Mouse (Mus musculus) cerebellum, adult 2 months (tissue): ENCODE data around the gene Gpatch1.

Source experiments
- CTCF ChIP-seq: fragments of 200-500 bp; IDR thresholded peaks from 2 replicates; pipeline ENCODE4 v1.5.1; 2011; ENCODE audit warnings: low read depth, mild to moderate bottlenecking, control low read depth, low read length, moderate library complexity, borderline replicate concordance; ENCODE audit not compliant: insufficient read depth
- POLR2A ChIP-seq: fragments of 200-500 bp; IDR thresholded peaks from 2 replicates; pipeline ENCODE4 v1.6.1; 2011; ENCODE audit warnings: low read length, control low read depth, borderline replicate concordance; ENCODE audit not compliant: insufficient read depth

DNA sequence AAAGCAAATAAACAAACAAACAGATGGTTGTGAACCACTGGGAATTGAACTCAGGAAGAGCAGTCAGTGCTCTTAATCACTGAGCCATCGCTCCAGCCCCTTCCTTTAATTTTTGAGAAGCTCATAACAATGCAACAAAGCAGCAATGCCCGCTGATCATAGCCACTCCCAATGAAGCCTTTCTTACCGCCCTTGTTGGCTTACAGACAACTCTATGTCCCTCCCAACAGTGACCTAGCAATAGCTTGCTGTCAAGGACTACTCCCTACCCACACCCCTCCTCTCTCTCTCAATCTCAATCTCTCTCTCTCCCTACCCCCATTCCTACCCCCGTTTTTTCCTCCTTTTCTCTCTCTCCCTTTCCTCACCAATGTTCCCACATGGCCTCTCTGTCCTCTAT is 1.5 kb upstream of the Gpatch1 start:
- TF ChIP-seq CTCF (no peak), POLR2A (no peak)
